Mouse (Mus musculus): ENCODE results near the gene Kcne4. TPM values are rescaled to one million over a fixed set of nuclear protein-coding genes. Genes with fewer than 3 reads are reported as not detected.
"Not testable (repeated sequence)": the region's sequence is repeated elsewhere in the genome, so short reads cannot be mapped to it uniquely, and the experiment has no call there.

Gene Kcne4
- total RNA-seq (2015; ENCODE audit: low replicate concordance): not detected in 2 replicates
- 0.77 TPM in 1 of 2 replicates, not detected in the other for total RNA-seq (2017; ENCODE audit: low replicate concordance)

DNA sequence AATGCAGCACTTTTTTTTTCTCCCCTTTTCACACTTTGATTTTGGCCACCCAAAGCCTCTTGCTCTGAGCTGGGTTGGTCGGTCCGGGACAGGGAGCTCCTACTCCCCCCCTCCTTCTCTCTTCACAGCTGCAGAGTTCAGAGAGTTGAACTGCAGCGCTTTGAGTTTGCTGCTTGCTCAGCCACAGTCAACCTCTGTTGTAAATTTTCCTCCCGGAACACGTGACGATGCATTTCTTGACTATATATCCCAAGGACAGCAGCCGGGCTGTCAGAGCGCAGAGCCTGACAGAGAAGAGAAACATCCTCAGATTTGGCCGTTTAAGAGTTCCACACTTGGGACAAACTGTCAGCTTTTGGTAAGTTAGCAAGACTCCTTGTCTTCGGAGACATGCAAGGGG lies at the start of gene Kcne4:
Gene Kcne4, plus strand, starts transcription at position 120 of the 400 bp plus-strand sequence.
- no peak for ATAC-seq (replicated peaks; ENCODE audit: low FRiP score, poor library complexity, severe bottlenecking)

DNA sequence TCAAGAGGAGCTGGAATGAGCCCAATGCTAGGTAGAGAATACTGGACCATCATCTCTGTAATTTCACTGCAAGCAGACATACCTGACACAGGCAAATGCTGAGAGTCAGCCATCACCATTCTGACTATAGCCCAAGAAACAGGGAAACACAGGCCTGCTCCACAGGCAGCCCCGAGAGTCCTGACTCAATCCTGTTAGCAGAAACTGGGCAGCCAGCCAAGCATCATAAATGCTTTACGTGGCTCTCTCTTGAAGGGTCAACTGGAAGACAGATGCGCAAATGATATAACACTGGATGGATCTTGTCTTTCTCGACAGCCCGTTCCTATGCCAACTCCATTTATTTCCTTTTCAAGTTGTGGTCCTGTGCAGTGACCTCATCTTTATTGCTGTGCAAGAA lies 34.7 kb upstream of the Kcne4 start:
- no peak for ATAC-seq (replicated peaks; ENCODE audit: low FRiP score, poor library complexity, severe bottlenecking)

DNA sequence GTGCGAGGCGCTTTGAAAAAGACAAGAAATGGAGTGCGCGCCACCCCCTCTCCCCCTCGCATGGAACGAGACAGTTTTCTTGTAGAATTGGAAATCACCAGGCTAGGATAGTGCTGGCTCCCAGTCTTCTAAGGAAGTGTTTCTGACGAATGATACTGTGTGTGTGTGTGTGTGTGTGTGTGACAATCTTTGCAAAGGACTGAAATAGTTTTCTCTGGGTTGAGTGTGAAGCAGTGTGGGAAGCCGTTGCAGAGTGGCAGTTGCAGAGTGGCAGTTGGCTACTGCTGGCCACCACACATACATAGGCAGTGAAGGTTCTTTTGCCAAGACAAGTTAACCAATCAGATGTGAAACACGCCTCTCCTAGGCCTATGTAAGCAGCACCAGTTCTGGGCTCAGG lies 31.6 kb upstream of the Kcne4 start:
- ATAC-seq (replicated peaks; ENCODE audit: low FRiP score, poor library complexity, severe bottlenecking): not testable (repeated sequence)

DNA sequence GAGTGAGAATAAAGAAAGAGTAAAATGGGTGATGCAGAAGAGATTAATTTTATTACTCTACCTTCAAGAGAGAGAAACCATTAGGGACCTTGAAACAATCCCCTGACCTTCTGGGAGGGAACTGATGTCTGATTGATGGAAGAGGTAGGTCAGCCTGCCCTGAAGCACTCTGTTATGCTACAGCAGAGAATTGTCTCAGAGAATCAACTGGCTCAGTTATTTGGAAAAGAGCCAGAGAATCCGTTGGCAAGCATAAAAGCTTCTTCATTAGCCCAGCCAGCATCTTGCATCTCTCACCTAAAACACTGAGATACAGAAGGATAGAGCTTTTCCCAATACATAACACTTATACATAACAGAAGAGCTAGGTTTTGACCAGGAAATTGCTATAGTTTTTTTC lies 26.8 kb upstream of the Kcne4 start:
- no peak for ATAC-seq (replicated peaks; ENCODE audit: low FRiP score, poor library complexity, severe bottlenecking)

DNA sequence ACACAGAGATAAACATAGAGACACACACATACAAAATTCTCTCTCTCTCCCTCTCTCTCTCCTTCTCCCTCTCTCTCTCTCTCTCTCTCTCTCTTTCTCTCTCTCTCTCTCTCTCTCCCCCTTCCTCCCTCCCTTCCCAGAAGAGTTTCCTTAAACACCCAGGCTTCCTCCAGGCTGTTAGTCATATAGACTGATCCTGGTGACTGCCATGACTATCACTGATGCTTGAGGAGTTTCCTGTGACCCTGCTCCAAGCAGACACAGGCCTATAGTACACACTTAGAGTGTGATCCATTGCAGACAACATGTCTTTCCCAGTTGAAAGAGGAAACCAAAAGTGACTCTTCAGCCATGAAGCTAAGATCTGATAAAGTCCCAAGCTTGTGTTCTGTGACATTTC lies 9.1 kb upstream of the Kcne4 start:
- no peak for ATAC-seq (replicated peaks; ENCODE audit: low FRiP score, poor library complexity, severe bottlenecking)

DNA sequence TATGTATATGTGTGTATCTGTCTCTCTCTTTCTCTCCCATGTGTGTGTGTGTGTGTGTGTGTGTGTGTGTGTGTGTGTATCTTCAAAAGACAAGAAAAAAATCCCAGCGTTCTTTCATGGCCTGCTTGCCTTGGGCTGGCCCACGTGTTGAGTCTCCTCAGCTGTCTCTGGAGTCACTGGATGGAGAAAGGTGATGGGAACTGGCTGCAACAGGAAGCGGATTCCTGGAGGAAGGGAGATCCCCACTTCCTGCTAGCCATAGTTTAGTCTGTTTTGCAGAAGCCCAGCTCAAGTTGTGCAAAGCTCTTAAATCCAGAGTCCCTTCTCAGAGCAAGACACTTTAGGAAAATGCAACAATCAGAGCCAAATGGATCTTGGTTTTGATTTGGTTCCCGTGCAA lies 6.7 kb upstream of the Kcne4 start:
- ATAC-seq (replicated peaks; ENCODE audit: low FRiP score, poor library complexity, severe bottlenecking): no peak

DNA sequence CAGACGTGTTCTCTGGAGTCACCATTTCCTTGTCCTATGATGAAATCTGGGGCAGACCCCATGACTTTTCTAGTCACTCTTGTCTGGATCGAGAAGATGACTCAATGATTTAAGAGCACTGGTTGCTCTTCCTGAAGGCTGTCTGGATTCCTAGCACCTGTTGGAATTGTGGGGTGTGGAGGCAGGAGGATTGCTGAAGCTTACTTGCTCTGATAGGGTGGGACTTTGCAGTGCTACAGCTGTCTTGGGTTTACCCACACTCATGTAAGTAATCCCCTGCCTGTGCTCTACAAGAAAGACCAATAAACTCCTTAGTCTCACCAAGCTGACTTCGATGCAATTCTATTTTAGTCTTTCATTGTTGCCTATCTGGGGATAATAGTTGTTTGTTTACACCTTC lies 5.7 kb upstream of the Kcne4 start:
- no peak for ATAC-seq (replicated peaks; ENCODE audit: low FRiP score, poor library complexity, severe bottlenecking)

DNA sequence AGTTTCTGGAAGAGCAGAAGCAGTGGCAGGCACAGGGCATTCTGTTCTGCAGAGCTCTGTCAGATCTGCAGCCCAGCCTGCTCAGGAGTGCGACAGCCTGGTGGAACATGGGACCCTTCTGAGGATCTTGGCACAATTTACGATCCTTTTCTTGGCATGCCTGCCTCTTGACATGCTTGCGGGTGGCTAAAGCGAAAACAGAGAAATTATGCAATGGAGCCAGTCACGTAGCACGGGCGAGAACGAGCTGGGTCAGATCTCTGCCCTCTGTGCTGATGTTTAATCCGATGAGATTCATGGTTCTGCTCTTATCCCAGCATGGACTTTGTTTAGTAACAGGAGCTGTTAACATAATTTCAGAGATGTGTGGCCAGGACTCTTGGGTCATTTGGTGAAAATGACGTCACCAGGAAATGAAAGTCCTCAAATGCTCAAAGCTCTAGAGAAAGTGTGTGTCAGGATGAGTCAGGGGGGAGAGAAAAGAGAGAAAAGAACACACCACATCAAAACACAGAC lies 4.5 kb upstream of the Kcne4 start:
- ATAC-seq (replicated peaks; ENCODE audit: low FRiP score, poor library complexity, severe bottlenecking): no peak

DNA sequence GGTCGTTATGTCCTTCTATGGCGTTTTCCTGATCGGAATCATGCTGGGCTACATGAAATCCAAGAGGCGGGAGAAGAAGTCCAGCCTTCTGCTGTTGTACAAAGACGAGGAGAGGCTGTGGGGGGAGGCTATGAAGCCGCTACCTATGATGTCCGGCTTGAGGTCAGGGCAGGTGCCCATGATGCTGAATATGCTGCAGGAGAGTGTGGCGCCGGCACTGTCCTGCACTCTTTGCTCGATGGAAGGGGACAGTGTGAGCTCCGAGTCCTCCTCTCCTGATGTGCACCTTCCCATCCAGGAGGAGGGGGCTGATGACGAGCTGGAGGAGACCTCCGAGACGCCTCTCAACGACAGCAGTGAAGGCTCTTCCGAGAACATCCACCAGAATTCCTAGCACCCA lies 1.2 kb downstream of the Kcne4 start:
- ATAC-seq (replicated peaks; ENCODE audit: low FRiP score, poor library complexity, severe bottlenecking): no peak

DNA sequence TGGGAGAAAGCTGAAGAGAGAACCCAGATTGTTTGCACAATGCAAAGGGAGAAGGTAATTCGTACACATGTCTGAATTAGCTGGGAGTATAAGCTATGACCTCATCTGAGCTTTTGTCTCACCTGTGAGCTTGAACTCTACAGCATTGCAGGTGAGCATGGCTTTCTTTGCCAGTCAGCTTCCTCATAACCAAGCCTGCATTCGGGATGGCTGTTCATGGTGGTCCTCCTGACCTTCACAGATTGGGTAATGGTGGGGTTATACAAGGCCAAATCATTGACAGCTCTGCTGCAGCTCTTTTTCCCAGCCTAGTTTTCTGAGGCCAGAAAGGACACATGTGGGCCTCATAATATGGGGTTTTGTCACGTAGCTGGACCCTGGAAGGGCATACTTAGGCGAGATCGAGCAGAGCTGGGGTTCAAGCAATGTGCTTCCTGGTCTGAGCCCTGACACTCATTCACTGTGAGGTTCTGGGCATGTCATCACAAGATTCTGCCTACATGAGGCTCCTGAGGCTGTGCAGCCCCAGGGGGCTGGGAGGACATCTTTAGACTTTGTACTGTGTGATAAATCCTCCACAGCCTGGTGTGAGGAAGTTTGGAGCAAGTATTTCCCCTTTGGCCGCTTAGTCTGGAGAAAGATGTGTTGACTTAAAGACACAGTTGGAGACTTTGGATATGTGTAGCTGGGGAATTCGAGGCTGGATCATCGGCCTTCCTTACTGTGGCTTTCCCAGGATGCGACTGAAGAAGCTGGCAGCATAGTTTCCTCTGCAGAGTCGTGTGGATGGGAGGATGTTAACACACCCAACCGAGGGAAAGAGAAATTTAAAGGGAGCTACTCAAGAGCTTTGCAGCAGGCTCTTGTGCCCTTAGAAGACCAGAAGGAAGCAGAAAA lies 2.3 kb downstream of the Kcne4 start:
- ATAC-seq (replicated peaks; ENCODE audit: low FRiP score, poor library complexity, severe bottlenecking): no peak

DNA sequence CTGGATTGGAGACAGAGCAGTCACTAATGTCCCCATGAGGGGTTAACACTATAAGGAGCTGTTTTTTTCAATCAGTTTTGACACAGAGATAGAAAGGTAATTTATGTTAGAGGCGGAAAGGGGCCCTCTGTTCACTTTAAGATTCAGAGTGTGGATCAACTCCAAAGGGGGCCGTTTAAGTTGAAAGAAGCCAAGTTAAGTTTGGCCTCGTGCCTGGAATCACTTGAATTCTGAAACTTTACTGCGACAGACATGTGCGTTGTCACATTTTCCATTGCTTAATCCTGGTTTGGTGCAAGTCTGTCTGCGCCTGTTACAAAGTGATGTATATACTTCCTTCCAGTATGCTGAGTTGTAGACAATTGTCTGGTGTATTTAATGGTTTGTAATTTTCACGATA lies 3.0 kb downstream of the Kcne4 start:
- no peak for ATAC-seq (replicated peaks; ENCODE audit: low FRiP score, poor library complexity, severe bottlenecking)

DNA sequence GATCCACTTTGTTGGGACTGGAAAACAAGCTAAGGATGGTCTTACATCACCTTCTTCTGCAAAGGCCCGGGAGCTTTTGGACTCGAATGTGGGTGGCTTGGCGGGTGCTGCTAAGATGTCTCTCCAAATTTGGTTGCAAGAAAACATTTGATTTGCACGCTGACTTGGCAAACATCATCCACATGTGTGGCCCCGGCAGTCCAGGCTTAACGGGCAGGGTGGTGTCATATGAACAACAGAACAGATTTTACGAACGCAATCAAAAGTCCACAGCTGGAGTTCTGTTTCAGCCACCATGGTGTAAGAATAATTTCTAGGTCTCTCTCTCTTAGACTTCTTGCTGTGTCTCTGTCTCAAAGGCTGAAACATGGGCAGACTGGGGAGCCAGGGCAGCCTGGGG lies 3.6 kb downstream of the Kcne4 start:
- ATAC-seq (replicated peaks; ENCODE audit: low FRiP score, poor library complexity, severe bottlenecking): no peak

DNA sequence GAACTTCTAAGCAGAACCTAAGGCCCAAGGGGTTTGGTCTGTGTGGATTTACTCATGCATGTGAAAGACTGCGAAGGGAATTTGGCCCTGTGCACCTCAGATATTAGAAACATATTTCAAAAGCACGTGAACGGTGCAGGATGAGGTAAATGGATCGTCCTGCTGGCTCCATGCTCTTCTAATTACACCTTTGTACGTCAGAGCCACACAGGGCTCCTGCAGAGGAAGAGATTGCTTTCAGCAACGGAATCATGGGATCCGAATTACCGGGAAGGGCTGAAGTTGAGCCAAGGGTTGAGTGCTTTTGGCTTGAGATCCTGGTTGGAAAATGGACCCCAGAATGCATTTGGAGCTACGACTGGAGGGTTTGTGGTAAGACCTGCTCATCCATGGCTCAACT lies 4.6 kb downstream of the Kcne4 start:
- no peak for ATAC-seq (replicated peaks; ENCODE audit: low FRiP score, poor library complexity, severe bottlenecking)

DNA sequence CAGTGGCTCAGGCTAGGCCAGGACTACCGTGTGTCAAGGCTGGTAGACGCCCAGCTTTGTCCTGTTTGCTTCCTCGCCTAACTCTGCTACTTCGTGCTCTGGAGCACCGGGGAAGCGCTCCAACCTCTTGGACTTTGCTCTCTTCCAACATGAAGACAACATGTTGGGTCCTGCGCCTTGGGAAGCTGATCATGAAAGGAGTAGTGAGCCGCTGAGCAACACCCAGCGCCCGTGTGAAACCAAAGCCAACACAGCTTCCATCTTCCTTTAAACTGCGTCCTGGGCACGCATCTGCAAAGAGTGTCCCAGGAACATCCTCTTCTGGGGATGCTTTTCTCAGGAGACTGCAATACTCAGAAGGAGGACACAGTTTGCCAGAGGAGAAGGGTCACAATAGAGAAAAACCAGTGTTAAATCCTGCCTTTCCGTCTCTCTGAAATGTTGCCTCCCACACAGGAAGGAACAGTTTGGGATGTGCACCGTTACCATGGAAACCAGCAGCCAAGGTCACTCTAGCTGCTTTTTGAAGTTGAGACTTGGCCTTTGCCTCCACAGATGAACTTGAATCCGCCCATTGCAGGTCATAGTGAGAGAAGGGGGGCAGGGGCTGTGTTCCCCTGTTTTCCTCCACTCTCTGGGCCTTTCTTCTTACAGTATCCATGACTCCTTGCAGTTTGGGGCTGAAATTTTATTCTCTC lies 5.3 kb downstream of the Kcne4 start:
- ATAC-seq (replicated peaks; ENCODE audit: low FRiP score, poor library complexity, severe bottlenecking): no peak

DNA sequence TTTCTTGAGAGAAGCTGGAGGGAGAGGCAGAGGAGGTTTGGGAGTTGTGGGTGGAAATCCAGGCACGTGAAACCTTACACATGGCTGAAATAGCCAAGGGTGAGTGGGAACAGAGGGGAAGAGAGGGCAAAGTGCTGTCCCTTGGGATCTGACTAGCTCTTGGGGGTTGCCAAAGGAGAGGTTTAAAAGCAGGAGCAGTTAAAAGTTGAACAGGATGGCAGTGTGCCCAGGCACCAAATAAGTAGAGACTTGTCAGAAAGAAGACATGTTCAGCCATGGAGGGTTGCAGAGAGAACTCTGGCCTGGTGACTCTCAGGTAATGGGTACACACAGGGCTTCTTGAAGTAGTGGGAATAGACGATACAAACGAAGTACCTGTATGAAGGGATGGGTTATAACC lies 8.7 kb downstream of the Kcne4 start:
- no peak for ATAC-seq (replicated peaks; ENCODE audit: low FRiP score, poor library complexity, severe bottlenecking)

DNA sequence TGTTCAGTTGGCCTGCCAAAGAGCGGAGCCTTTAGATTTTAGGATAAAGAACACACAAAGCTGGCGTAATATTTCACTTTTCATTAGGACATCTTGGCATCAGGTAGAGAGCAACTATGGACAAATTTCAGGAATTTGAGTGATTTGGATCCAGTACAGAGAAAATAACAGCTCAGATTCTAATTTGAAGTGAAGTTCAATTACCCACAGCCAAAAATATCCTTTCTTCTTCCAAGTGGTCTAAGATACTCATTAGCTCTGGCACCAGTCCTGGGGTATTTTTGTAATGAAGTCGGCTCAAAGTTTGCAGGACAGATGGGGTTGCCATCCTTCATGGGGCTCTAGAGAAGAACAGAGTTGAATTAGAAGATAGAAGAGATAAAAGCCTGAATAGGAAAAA lies 21.9 kb downstream of the Kcne4 start:
- no peak for ATAC-seq (replicated peaks; ENCODE audit: low FRiP score, poor library complexity, severe bottlenecking)

DNA sequence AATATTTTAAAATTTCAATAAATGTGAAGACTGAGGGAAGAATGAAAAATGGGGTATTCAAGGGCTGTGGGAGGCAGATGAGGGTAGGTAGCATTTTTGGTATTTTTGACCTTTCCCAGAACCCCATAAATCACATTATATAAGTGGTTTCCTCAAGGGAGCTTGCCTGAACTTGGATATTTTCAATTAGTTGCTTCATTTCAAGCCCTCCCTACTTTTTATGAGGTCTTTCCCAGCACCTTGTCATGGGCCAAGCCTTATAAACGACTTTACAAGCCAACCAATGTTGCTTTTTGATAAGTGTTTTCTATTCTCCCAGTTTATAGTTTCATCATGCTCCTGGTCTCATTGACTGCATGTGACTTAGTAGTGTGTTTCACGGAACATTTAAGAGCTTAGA lies 24.2 kb downstream of the Kcne4 start:
- no peak for ATAC-seq (replicated peaks; ENCODE audit: low FRiP score, poor library complexity, severe bottlenecking)

DNA sequence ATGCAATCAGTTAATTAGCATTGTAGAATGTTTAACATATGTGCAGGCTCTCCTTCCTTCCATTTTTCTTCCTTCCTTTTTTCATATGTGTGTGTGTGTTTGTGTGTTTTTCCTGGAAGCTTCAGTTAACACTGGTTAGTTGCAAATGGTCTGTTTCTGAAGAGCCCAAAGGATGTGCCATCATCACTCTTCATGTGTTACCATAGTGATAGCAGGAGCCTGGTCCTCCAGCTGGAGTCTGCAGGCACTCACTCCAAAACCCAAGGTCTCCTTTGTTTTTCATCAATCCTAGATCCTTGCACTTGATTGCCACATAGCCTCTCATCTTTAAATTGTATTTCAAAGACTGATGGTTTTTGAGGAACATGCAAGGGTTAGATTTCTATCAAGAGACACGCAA lies 29.1 kb downstream of the Kcne4 start:
- no peak for ATAC-seq (replicated peaks; ENCODE audit: low FRiP score, poor library complexity, severe bottlenecking)

DNA sequence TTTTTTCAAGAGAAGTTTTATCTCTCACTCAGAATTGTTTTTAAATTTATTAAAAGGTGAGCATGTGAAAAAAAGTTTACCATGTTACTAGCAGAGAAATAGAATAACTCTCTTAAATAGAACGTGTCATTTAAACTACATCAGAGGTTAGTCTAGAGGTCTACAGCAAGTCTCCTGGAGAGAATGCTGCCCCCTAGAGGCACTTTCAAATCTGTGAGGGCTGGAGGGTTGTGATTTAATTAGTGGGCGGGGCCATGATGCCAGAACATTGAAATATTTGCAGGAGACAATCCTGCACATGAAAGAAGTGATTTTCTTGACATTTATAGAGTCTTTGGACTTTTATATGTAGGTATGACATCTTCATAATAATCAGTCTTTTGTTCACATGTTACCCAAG lies 29.9 kb downstream of the Kcne4 start:
- ATAC-seq (replicated peaks; ENCODE audit: low FRiP score, poor library complexity, severe bottlenecking): no peak

DNA sequence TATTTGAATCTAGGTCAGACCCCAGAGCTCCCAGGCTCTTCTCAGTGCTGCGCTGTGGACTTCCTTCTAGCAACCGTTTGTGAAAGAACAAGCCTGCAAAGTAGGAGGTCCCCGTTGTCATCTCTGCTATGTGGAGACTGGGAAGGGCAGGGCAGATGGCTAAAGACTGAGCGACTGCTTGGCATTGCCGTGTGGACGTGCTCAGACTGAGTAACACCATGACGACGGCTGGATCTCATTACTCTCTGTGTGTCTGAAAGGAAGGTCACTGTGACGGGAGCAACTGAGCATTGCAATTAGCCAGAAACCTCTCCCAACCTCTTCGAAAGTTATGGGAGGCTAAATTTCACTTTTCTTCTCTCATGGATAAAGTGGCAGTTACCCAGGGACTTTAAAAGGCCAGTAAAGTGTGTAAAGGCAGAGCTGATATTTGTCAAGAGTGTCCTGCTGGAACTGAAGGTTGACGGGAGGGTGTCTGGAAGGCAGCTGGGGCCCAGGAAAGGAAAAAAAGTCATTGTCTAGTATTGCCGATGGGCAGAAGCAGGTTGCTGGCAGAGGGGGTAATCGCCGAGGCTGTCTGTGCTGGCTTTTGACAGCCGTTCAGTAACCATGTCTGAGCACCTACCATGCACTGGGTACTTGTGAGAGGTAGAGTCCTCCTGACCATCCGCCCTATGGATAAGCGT lies 36.0 kb downstream of the Kcne4 start:
- ATAC-seq (replicated peaks; ENCODE audit: low FRiP score, poor library complexity, severe bottlenecking): no peak

DNA sequence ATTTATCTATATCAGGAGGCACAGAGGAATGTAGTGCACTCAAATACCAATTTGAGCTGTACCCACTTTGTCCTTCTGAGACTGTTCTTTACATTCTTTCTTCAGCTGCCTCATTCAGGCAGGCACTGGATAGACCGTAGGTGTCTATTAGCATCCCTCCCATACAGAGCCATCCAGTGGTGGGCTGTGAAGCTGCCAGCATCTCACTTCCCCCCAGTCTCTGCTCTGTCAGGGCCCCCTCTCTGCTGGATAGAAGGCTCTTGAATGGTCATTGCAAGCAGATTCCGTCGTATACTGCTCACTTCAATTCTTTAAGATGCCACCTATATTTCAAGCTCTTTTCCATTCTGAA lies 36.5 kb downstream of the Kcne4 start:
- no peak for ATAC-seq (replicated peaks; ENCODE audit: low FRiP score, poor library complexity, severe bottlenecking)
